Mouse (Mus musculus) embryo, embryonic 10.5 days (tissue): Measurements from ENCODE around the gene Prkag2.
A peak's percentile ranks its signal among the peaks of the same experiment; 100 is the strongest.

Source experiments
- DNase-seq: peaks from one replicate; pipeline ENCODE4 v3.0.0-alpha.2; 2015; ENCODE audit warnings: low spot score

Gene Prkag2

DNA sequence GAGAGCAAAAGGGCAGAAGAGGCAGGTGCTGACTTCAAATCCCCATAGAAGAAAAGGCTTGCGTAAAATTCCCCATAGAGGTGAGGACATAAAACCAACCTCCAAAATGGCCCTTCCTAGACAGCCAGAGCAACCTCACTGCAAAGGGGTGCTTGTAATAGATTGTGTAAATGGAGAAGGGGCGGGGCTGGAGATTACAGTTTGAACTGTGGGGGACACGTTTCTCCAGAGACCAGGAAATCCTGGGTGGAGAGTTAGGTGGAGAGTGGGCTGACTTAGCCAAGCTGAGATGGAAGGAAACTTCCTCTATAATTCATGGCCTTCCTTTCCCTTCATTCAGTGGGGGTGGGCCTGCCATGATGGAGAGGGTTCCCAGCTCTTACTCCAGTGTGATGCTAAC lies 107.3 kb downstream of the Prkag2 start:
- no peak for DNase-seq

- DNase-seq, result no peak
Observed at GRCm38 (mm10) chr5:24991575-24991974, 108.9 kb downstream of the Prkag2 start.

- DNase-seq, result no peak
Observed at GRCm38 (mm10) chr5:24990460-24990859, 110.0 kb downstream of the Prkag2 start.

- no peak for DNase-seq
Observed at GRCm38 (mm10) chr5:24989683-24990082, 110.8 kb downstream of the Prkag2 start.

GRCm38 (mm10) chr5:24986956-24987355 lies 113.5 kb downstream of the Prkag2 start:
- no peak for DNase-seq

DNA sequence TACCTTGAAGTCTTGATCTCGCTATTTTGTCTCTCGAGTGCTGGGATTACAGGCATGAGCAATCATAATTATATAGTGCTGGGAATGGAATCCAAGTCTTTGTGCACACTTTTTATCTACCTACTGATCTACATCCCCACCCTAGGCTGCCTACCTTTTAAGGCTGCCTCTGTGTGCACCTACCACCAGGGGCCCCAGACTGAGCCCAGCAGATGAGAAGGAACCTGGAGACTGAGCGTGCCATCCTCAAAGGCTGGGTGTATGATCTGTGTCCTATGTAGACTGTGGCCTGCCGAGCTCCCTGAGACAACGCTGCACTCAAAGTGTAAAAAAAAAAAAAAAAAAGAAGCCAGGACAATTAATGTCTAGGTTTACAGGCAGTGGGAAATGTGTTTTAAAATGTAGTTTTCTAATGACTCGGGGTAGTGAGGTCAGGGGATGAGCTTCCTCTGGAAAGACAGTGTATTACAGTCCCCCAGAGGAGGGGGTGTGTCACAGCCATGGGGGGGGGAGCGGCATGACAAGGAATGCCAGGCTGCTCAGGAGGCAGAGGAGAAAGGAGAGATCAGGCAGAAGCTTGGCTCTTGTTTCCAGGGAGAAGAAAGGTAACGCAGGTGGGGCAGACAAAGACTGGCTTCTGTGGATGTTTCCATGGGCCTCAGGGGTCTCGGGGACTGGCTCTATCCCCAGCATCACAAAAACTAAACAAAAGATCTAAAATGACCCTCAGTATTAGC lies 114.1 kb downstream of the Prkag2 start:
- DNase-seq, result no peak

- DNase-seq, result no peak
Observed at GRCm38 (mm10) chr5:24985434-24986176, 114.8 kb downstream of the Prkag2 start.

GRCm38 (mm10) chr5:24984157-24984556 lies 116.3 kb downstream of the Prkag2 start:
- DNase-seq, result no peak

DNA sequence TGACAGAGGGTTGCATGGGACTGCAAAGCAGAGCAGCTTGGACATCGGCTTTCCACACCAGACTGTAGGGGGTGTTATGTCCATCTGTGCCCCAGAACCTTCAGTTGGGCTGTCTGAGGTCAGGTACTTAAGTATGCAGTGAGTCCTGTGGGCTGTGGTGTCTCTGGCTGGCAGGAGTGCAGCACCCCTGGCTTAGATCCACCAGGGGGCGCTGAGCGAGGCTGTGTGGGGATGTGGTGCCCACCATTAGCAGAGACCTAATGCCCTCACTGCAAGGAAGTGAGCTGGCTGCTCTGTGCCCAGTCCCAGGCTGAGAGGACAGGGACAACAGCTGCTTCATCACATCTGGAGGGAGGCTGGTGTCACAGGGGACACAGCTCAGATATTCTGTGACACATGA lies 116.9 kb downstream of the Prkag2 start:
- peak; percentile 70 for DNase-seq

DNA sequence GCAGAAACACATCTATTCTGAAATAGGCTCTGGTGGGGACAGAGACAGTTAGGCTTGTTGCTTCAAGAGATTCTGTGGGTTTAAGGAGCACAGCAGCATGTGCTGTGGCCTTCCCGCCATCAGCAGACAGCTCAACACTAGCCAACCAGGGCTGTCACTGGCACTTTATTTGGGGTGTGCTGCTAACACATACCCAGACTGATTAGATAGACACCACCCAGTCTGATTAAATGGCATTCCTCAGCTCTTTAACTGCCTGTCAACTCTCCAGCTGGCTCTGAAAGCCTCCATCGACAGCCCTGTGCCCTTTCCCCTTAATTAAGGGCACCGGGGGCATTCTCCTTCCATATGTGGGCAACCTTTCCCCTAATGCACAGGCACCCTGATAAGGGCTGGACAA lies 118.2 kb downstream of the Prkag2 start:
- DNase-seq, result no peak

DNA sequence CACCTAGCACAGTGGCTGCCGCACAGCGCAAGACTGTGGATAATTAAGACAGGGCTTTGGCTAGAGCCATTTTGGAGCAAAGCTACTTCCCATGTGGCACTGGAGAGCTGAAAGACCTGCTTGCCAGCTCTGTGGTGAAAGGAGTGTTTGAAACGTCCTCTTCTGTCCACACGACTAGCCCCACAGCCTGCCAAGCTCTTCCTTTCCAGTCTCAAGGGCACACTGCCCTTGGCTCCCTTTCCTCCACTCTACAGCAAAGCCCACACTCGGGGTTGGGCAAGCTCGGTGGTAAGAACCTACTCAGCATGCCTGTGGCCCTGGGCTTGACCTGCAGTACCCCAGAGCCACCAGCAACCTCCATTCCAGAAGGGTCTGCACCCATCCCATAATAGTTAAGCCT lies 118.7 kb downstream of the Prkag2 start:
- no peak for DNase-seq

DNA sequence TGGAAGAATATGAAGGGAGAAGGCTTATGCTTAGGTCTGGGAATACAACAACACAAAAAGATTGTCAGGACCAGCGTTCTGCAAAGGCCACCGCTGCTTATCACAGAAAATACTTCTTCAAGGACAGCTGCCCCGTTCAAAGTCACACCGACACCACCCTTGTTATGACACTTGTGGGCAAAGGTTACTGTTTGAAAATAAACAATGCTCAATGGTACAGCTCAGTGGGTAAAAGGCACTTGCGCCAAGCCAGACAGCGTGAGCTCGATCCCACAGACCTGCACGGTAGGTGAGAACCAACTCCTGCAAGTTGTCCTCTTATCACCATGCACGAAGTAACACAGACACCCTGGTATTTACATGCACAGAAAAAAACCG lies 120.5 kb downstream of the Prkag2 start:
- DNase-seq, result no peak

DNA sequence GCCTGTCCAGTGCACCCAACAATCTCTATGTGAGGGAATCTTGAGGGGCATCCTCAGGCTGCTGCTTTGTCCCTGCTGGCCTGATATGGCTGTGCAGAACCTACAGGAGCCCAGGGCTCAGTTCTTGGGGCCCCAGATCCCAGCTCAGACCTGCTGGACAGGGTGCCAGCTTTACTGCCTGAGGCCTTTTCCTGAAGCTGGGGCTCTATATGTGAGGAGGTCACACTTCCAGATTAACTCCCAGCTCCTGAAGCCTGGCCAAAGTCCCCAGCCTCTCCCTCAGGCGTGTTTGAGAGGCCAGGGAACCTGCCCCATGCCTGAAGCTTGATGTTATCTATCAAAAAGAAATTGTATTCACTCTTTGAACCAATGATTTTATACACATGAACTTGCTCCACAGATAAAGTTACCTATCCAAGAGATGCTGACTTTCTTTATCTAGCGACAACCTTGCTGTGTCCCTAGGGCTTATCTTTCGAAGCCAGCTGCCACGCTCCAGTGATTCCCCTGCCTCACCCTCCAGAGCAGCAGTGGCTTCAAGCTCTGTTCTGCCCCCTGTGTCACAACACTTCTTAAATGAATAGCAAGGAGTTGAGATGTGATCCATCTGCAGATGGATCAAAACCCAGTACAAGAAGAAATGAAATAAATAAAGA lies 121.0 kb downstream of the Prkag2 start:
- DNase-seq, result no peak

DNA sequence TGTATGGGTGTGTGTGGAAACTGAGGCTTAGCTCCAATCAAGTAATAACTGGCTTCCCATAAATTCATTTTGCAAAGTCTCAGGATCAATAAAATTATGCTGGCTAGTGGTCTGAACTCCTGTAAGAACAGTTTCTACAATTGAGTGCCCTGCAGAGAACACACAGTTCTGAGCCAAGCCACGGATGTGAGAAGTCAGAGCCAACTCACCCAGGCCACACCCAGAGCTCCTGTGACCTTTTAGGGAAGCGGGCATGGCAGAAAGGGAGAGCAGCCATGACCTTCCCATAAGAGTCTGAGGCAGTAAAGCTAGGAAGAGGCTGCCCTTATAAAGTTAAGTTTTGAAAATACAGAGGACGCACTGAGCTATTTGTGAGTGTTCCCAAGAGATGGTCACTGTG lies 123.5 kb downstream of the Prkag2 start:
- DNase-seq, result no peak

GRCm38 (mm10) chr5:24976236-24976635 lies 124.2 kb downstream of the Prkag2 start:
- DNase-seq, result no peak

- DNase-seq, result no peak
Observed at GRCm38 (mm10) chr5:24975100-24975499, 125.3 kb downstream of the Prkag2 start.

DNA sequence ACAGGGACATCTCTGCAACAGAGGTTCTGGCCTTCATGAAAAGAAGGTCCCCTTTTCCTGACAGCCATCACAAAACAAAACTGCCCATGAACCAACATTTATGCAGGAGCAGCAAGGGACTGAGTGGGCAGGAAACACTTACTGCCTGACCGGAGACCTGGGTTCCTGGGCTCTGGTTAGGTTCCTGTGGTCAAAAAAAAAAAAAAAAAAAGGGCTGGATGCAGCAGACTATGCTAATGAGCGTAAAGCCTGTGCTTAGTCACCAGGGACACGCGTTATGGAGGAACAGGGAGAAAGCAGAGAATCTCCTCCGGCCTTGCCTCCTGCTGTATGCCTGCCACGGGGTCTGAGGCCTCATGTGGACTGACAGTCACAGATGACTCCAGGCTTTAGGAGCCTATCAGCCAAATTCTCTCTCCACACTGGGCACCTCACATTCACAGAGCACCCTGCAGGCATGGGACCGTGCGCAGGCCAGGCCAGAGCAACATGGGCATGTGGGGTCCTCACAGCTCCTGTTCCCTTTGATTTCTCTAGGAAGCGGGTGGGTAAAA lies 126.7 kb downstream of the Prkag2 start:
- DNase-seq, result no peak

GRCm38 (mm10) chr5:24973228-24973627 lies 127.2 kb downstream of the Prkag2 start:
- no peak for DNase-seq

- DNase-seq, result no peak
Observed at GRCm38 (mm10) chr5:24970552-24971275, 129.7 kb downstream of the Prkag2 start.

DNA sequence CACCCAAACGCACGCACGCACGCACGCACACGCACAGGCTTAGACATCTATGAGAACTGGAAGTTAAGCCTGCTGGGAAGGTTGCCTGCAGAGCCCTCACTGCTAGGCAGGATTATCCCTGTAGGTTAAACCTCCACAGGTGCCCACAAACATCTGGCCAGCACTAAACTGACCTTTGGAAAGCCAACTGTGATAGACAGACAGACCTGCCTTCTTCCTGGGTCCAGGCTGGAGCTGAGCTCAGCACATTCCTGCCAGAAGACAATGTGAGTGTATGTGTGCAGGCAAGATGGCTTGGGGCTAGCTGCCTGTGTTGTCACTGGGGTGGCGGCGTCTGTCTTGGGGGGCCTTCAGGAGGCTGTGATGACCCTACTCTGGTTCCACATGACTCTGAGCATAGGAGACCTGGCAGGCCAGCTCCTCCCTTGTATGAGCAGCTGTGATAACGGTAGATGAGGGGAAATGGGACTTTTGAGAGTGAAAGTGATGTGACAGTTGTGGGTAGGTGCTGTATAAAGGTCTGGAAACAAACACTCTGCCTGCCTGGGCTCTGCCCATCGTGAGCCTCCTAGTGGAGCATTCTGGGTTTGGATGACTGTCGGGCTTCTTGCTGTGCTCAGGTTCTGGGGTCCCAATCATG lies 131.1 kb downstream of the Prkag2 start:
- DNase-seq, result no peak

- no peak for DNase-seq
Observed at GRCm38 (mm10) chr5:24968792-24969191, 131.7 kb downstream of the Prkag2 start.
